Mouse (Mus musculus): ENCODE results near the gene Ildr1. TPM values are rescaled to one million over a fixed set of nuclear protein-coding genes. Genes with fewer than 3 reads are reported as not detected.

Ildr1 gene
- polyA plus RNA-seq, 1 experiment, result not detected

DNA sequence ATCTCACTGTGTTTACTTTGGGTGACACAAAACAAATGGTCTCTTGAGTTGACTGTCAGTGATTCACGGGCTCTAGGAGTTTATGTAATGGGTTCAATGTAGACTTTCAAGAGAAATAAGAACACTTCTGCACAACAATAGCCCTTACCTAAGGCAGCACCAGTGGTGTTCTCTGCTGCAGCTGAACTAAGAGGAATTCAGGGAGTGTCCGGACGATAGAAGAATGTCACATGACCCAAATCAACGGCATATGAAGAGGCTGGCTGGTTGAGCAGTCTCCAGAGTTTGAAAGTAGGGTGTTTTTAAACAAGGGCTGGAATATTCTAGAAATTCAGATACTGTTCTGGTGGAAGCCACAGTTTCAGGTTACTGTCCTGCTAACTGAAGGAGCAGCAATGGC is 53.3 kb downstream of the Ildr1 start:
- no peak overlapping the region for H3K4me3 ChIP-seq
- H3ac ChIP-seq (ENCODE audit: control insufficient read depth, insufficient read length), result no peak overlapping the region
- no peak for TF ChIP-seq TCF12 (IDR thresholded peaks at IDR 0.05; ENCODE audit: insufficient read depth, poor library complexity, severe bottlenecking)
- no peaks in the 10 kb centered on the region for H3K36me3 ChIP-seq (ENCODE audit: control insufficient read depth, insufficient read depth)
- no peaks in the 10 kb centered on the region for H3K27me3 ChIP-seq (ENCODE audit: control insufficient read depth, insufficient read depth, insufficient read length)
- no peak overlapping the region for H3K4me2 ChIP-seq (ENCODE audit: low read depth)
- no peaks in the 10 kb centered on the region for H3K79me2 ChIP-seq (ENCODE audit: control insufficient read depth, insufficient read depth)

DNA sequence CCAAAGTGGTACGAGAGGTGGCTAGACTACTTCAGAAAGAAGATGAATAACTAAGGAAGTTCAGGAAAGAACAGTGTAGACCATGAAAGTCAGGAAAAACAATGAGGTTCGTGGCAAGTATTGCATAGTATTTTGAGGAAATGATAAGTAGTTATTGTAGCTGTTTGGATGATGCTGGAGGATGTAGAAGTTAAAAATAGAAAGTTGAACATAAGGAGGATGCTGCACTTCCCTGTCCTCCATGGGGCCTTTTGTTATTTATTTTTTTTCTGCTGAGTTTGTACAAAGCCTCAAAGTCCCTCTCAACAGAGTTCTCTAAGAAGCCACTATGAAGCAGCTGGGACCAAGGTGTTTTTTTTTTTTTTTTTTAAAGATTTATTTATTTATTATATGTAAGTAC is 54.0 kb downstream of the Ildr1 start:
- H3K79me2 ChIP-seq (ENCODE audit: control insufficient read depth, insufficient read depth), result no peaks in the 10 kb centered on the region
- no peak overlapping the region for H3K4me2 ChIP-seq (ENCODE audit: low read depth)
- no peaks in the 10 kb centered on the region for H3K27me3 ChIP-seq (ENCODE audit: control insufficient read depth, insufficient read depth, insufficient read length)
- H3K36me3 ChIP-seq (ENCODE audit: control insufficient read depth, insufficient read depth), result no peaks in the 10 kb centered on the region
- H3K4me3 ChIP-seq, result no peak overlapping the region
- TF ChIP-seq POLR2A (IDR thresholded peaks at IDR 0.05; ENCODE audit: insufficient read length, low read depth) (no peak), SRF (IDR thresholded peaks at IDR 0.05; ENCODE audit: control insufficient read depth, insufficient read length, low read depth) (no peak), MYOD1 (IDR thresholded peaks at IDR 0.05; ENCODE audit: control insufficient read depth in 1 of 3, insufficient read length in 2 of 3, low read depth in 2 of 3) (no peak), USF1 (IDR thresholded peaks at IDR 0.05; ENCODE audit: low read depth) (no peak), MAX (IDR thresholded peaks at IDR 0.05; ENCODE audit: low read depth) (no peak), REST (IDR thresholded peaks at IDR 0.05; ENCODE audit: insufficient read depth, insufficient read length) (no peak), MYOG (IDR thresholded peaks at IDR 0.05; ENCODE audit: control insufficient read depth in 1 of 3, insufficient read depth in 1 of 3, insufficient read length in 2 of 3, low read depth in 2 of 3) (no peak), TCF12 (IDR thresholded peaks at IDR 0.05; ENCODE audit: insufficient read depth, poor library complexity, severe bottlenecking) (no peak), CEBPB (IDR thresholded peaks at IDR 0.05; ENCODE audit: insufficient read depth, poor library complexity, severe bottlenecking) (no peak), POLR2AphosphoS2 (IDR thresholded peaks at IDR 0.05; ENCODE audit: insufficient read length, low read depth) (no peak), E2F4 (IDR thresholded peaks at IDR 0.05; ENCODE audit: insufficient read depth) (no peak), TCF3 (IDR thresholded peaks at IDR 0.05; ENCODE audit: insufficient read length, low read depth) (no peak)
- no peak overlapping the region for H3ac ChIP-seq (ENCODE audit: control insufficient read depth, insufficient read length)

DNA sequence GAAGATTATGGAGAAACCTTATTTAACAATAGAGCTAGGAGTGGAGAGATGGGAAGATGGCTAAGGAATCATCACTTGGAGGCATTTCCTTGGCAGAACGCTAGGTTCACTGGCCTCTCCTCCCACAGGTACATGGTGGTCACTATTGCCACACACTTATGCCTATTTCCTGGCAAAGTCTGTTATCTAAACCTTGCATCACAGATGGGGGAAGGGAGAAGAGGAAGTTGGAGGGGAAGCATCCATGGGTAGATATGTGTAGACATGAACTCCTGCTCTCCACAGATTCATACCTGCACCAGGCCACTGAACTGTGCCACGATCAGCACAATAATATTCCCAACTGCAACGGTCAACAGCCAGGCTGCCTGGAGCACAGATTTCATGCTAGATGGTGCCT is 58.2 kb downstream of the Ildr1 start:
- no peak overlapping the region for H3K4me3 ChIP-seq
- H3K36me3 ChIP-seq (ENCODE audit: control insufficient read depth, insufficient read depth), result no peaks in the 10 kb centered on the region
- no peak overlapping the region for H3K4me2 ChIP-seq (ENCODE audit: low read depth)
- H3K79me2 ChIP-seq (ENCODE audit: control insufficient read depth, insufficient read depth), result no peaks in the 10 kb centered on the region
- H3ac ChIP-seq (ENCODE audit: control insufficient read depth, insufficient read length), result no peak overlapping the region
- no peaks in the 10 kb centered on the region for H3K27me3 ChIP-seq (ENCODE audit: control insufficient read depth, insufficient read depth, insufficient read length)
- TF ChIP-seq E2F4 (IDR thresholded peaks at IDR 0.05; ENCODE audit: insufficient read depth), result no peak
- TF ChIP-seq USF1 (IDR thresholded peaks at IDR 0.05; ENCODE audit: low read depth), result no peak
- no peak for TF ChIP-seq MYOD1 (IDR thresholded peaks at IDR 0.05; ENCODE audit: control insufficient read depth in 1 of 3, insufficient read length in 2 of 3, low read depth in 2 of 3)
- no peak for TF ChIP-seq TCF3 (IDR thresholded peaks at IDR 0.05; ENCODE audit: insufficient read length, low read depth)
- TF ChIP-seq MAX (IDR thresholded peaks at IDR 0.05; ENCODE audit: low read depth), result no peak
- TF ChIP-seq REST (IDR thresholded peaks at IDR 0.05; ENCODE audit: insufficient read depth, insufficient read length), result no peak
- TF ChIP-seq SRF (IDR thresholded peaks at IDR 0.05; ENCODE audit: control insufficient read depth, insufficient read length, low read depth), result no peak
- TF ChIP-seq TCF12 (IDR thresholded peaks at IDR 0.05; ENCODE audit: insufficient read depth, poor library complexity, severe bottlenecking), result no peak
- no peak for TF ChIP-seq MYOG (IDR thresholded peaks at IDR 0.05; ENCODE audit: control insufficient read depth in 1 of 3, insufficient read depth in 1 of 3, insufficient read length in 2 of 3, low read depth in 2 of 3)
- no peak for TF ChIP-seq POLR2A (IDR thresholded peaks at IDR 0.05; ENCODE audit: insufficient read length, low read depth)
- TF ChIP-seq CEBPB (IDR thresholded peaks at IDR 0.05; ENCODE audit: insufficient read depth, poor library complexity, severe bottlenecking), result no peak
- TF ChIP-seq POLR2AphosphoS2 (IDR thresholded peaks at IDR 0.05; ENCODE audit: insufficient read length, low read depth), result no peak

DNA sequence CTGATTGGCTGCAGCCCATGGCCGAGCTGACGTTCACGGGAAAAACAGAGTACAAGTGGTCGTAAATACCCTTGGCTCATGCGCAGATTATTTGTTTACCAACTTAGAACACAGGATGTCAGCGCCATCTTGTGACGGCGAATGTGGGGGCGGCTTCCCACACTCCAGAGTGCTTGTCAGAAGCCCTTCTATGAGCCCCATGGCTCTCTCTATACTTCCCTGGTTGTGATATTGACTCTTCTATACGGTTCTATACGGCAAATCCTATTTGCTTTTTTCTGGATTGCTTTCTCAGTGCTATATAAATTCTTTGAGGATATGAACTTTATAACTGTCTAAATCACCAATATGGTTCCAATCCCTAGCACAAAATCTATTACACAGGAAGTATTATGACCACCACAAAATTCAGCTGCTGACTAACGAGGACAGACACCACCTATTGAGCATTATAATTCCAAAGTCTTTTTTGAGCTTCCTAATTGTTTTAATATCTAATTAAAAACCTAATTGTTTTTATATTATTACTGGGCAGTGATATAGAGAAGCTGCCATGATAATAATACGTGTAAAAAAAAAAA is 76.5 kb downstream of the Ildr1 start:
- no peak overlapping the region for H3K4me3 ChIP-seq
- no peaks in the 10 kb centered on the region for H3K27me3 ChIP-seq (ENCODE audit: control insufficient read depth, insufficient read depth, insufficient read length)
- TF ChIP-seq REST (IDR thresholded peaks at IDR 0.05; ENCODE audit: insufficient read depth, insufficient read length) (no peak), MYOG (IDR thresholded peaks at IDR 0.05; ENCODE audit: control insufficient read depth in 1 of 3, insufficient read depth in 1 of 3, insufficient read length in 2 of 3, low read depth in 2 of 3) (no peak), TCF12 (IDR thresholded peaks at IDR 0.05; ENCODE audit: insufficient read depth, poor library complexity, severe bottlenecking) (no peak), MYOD1 (IDR thresholded peaks at IDR 0.05; ENCODE audit: control insufficient read depth in 1 of 3, insufficient read length in 2 of 3, low read depth in 2 of 3) (no peak), E2F4 (IDR thresholded peaks at IDR 0.05; ENCODE audit: insufficient read depth) (no peak), CEBPB (IDR thresholded peaks at IDR 0.05; ENCODE audit: insufficient read depth, poor library complexity, severe bottlenecking) (no peak)
- no peaks in the 10 kb centered on the region for H3K79me2 ChIP-seq (ENCODE audit: control insufficient read depth, insufficient read depth)
- no peak overlapping the region for H3ac ChIP-seq (ENCODE audit: control insufficient read depth, insufficient read length)
- no peak overlapping the region for H3K4me2 ChIP-seq (ENCODE audit: low read depth)
- no peaks in the 10 kb centered on the region for H3K36me3 ChIP-seq (ENCODE audit: control insufficient read depth, insufficient read depth)

DNA sequence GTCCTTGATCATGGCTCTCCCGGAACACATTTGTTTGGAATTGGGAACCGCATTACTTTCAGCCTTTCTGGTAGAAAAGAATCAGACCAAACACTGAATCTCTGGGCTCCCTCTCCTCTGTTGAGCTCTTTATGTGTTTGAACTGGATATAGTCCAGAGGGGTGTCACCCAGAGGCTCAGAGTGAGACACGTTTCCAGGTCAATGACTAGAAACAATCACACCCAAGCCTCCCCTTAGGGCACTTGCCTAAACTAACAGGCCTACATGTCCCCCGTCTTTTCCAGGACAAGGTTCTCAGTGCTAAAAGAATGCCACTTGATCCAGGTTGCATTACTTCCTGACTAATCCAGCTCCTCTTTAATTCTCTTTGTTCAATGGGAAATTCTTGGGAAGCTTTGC is 77.1 kb downstream of the Ildr1 start:
- H3K4me3 ChIP-seq, result no peak overlapping the region
- H3K27me3 ChIP-seq (ENCODE audit: control insufficient read depth, insufficient read depth, insufficient read length), result no peaks in the 10 kb centered on the region
- H3ac ChIP-seq (ENCODE audit: control insufficient read depth, insufficient read length), result no peak overlapping the region
- no peaks in the 10 kb centered on the region for H3K79me2 ChIP-seq (ENCODE audit: control insufficient read depth, insufficient read depth)
- no peak overlapping the region for H3K4me2 ChIP-seq (ENCODE audit: low read depth)
- TF ChIP-seq SRF (IDR thresholded peaks at IDR 0.05; ENCODE audit: control insufficient read depth, insufficient read length, low read depth) (no peak), TCF3 (IDR thresholded peaks at IDR 0.05; ENCODE audit: insufficient read length, low read depth) (no peak), REST (IDR thresholded peaks at IDR 0.05; ENCODE audit: insufficient read depth, insufficient read length) (no peak), E2F4 (IDR thresholded peaks at IDR 0.05; ENCODE audit: insufficient read depth) (no peak), TCF12 (IDR thresholded peaks at IDR 0.05; ENCODE audit: insufficient read depth, poor library complexity, severe bottlenecking) (no peak), CEBPB (IDR thresholded peaks at IDR 0.05; ENCODE audit: insufficient read depth, poor library complexity, severe bottlenecking) (no peak), POLR2A (IDR thresholded peaks at IDR 0.05; ENCODE audit: insufficient read length, low read depth) (no peak), MAX (IDR thresholded peaks at IDR 0.05; ENCODE audit: low read depth) (no peak), USF1 (IDR thresholded peaks at IDR 0.05; ENCODE audit: low read depth) (no peak)
- no peaks in the 10 kb centered on the region for H3K36me3 ChIP-seq (ENCODE audit: control insufficient read depth, insufficient read depth)

All from myocyte (in vitro differentiated cells).